Mouse (Mus musculus): ENCODE results near the gene Aicda.

DNA sequence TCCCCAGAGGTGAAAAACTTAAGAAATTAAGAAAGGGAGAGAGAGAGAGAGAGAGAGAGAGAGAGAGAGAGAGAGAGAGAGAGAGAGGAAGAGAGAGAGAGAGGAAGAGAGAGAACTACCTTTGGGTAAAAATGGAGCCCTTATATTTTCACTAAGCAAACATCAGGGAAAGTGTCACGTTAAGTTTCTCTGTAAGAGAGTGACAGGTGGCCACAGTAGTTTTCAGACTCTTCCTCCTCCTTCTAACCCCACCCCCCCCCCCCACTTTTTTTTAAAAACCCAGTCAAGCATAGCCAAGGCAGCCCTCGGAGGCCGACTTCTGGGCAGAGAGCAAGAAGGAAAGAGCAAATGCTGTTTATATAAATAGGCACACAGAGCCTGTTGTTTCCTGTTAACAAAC is 19.6 kb upstream of the Aicda start:
- TF ChIP-seq POLR2A (IDR thresholded peaks at IDR 0.05; ENCODE audit: borderline replicate concordance, extremely low read depth, low read depth, low read length) (no peak), CTCF (IDR thresholded peaks at IDR 0.05; ENCODE audit: insufficient read depth, low read length) (no peak)

Data from lung, adult 2 months (tissue).